Mouse (Mus musculus) layer of hippocampus, adult 18-20 months (tissue): ENCODE measurements around the gene Zfp385a. TPM values are rescaled to one million over a fixed set of nuclear protein-coding genes. Genes with fewer than 3 reads are reported as not detected.

Experiments
- DNase-seq, 2 experiments: peaks; one replicate each; pipeline ENCODE4 v3.0.0; 2022; ENCODE audit warnings: low spot score in 2 of 2
- total RNA-seq, 2 experiments: library from RNA; stranded (reverse); gene quantifications; 2 replicates each; pipeline ENCODE4 v1.2.3; 2021

Gene Zfp385a
- total RNA-seq, 2 experiments from 2014 or later = 43.7 to 49.8 TPM

DNA sequence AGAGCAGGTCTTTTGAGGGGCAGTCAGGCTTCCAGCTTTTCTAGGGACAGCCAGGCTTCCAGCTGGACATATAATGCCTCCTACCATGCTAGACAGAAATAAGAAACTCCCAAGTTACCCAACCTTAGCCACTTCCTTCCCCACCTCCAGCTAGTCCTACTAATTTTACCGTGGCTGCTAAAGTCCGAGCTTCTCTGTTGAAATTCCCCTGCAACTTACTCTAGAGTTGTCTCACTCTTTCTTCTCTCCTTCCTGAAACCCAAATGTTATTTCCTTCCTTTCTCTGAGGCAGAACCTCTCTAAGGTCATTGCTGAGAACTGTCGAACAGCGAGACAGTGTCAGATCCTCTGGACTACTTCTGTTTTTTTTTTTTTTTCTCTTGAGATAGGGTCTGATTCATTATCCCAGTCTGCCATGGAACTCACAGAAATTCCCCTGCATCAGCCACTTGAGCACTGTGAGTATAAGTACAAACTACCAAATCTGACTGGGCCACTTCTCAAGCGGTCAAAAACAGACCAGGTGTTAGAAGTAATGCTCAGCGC, 29.5 kb downstream of the Zfp385a start, which contains the start of gene Gpr84:
Gene Gpr84, minus strand, starts transcription at position 248 of the 546 bp plus-strand sequence.
- DNase-seq = no peak

DNA sequence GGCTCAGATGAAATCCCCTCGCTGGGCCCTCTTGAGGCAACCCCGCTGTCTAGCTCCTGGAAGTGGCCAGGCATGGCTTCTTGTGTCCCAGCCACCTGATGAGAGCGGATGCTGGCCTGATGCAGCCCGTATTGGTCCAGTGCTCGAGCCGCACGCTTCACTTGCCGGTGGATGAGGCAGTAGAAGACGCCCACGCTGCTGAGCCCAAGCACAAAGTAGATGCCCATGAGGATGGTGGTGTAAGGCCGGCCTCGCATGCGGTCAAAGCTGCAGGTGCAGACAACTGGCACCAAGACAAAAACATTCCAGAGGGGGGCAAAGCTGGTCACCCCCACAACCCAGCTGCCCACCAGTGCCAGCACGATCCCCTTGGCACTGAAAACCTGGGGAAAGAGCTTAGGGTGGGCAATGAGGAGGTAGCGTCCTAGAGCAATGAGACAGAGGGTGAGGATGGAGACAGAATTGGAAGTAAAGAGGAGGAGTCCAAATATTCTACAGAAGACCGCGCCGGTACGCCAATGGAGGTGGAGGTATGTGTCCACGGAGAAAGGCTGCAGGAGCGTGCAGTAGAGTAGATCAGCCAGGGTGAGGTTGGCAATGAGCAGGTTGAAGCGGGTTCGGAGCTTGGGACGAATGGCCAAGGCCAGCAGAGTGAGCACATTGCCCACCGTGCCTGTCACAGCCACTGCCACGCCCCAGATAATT, 30.9 kb downstream of the Zfp385a start:
- no peak for DNase-seq

DNA sequence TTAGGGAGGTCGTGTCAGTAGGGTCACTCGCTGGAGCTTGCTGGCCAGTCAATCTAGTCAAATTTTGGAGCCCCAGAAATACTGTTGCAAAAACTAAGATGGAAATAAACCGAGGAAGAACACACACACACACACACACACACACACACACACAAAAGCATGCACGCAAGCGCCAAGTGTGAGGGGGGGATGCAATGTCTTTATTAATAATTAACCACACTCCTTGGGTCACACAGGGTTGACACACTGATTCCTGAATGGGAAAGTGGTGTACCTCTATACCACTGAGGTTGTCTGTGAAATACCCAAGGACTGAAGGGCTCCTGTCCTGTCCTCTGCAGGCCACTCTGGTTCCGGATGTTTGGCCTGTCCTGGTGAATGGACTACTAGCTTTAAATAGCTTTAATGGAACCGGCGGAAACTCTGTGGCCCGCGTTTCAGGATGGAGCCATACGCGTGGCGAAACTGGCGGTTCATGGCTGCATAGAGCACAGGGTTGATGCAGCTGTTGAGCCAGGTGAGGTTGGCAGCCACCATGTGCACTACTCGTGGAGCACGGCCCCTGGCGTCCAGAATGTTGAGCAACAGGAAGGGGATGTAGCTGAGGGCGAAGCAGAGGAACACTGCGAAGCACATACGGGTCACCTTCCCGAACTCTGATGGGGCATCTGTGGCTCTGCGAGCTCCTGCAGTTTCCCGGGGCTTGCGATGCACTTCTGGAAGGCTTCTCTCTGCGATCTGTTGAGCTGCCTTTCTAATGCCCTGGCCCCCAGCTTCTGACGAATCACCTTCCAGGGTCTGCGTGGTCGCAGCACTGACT, 31.6 kb downstream of the Zfp385a start:
- DNase-seq = no peak

DNA sequence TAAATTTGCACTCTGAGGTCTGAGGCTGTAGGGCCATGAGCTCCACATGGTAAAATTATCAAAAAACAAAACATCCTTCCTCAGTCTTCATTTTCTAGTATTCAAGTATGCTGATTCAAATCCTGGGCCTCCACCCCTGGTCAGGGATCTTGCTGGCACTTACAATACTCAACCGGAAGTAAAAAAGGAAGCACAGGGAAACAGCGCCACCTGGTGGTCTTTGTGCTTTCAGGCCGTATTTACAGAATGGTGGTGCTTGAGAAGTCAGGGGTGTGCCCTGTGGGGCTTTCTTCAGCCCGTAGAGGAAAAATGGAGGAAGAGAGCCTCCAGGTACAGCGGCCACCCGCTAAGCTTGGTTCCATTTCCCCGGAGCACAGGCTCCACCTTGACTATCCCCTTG, 32.8 kb downstream of the Zfp385a start:
- DNase-seq = peak; percentile 82 to 95

DNA sequence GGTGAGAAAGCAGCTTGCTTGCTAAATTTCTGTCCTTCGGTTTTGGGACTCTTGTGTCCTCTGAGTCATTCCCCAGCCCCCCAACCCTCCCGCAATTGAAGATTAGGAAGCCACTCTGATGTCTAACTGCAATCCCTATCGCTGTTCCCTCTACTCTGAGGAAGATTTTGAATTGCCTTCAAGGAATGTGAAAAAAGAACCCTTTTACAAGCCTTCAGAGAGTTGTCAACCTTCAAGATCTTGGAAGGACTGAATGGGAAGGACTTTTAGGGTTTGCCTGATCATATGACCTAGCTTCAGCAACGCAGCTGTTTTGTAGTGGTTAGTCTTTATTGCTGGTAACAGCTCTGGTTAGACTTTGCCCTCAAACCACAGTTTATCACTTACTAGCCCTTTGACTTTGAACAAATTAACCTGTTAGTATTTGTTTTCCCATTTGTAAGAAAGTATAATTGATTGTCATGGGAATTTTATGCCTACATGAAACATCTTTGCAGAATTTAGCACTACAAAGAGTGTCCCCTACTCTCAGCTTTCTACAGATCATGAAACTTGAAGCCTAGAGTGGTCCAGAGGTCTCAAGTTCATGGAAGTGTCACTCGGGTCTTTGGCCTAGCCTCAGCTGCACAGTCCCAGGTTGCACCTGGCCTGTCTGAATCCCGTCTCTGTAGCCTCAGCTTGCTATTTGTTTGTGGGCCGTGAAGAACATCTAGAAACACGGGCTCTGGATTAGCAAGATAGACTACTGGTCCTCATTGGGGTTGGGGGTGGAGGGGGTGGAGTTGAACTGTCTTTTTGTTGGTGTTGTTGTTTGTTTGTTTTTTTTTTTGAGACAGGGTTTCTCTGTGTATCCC, 33.9 kb downstream of the Zfp385a start:
- DNase-seq = no peak

DNA sequence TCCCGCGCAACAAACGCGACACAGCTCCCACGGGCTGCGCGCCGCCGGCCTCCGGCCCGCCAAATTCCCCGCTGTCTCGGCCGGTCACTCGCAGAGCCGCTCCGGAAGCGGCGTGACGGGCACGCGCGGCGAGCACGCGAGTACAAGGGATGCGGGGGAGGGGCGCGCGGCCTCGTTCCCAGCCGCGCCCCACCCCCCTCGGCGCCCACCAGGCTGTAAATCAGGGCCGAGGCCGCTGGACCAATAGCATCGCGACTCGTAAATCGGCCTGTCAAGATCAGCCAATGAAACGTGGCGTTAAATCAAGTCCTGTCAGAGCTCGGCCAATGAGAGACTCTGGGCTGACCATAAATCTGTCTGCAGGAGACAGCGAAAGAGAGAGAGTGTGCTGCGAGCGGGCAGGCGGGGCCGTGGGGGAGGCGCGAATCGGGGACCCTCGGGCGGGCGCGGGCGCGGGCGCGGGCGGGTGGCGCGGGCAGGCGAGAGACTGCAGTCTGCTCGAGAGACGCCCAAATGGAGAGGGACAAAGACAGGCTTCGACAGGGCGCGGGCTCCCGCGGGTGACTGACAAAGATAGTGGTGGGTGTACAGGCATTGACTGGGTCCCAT, 34.7 kb downstream of the Zfp385a start:
- peak; percentile 95 to 99 for DNase-seq

DNA sequence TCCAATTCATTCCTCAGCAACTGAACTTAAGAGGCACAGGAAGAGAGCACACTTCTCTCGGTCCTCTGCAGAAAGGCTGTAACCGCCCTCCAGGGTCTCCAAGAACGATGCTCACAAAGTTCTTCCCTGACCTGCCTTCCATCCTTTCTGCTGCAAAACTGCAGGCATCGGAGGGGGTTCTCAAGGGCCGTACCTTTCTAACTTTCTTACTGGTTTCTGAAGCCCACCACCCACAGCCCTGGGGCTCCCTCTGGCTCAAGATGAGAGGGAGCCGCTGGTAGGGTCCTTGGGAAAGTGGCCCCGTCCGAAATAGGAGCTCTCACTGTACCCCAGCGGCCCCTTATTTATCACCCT, 35.3 kb downstream of the Zfp385a start:
- no peak for DNase-seq

DNA sequence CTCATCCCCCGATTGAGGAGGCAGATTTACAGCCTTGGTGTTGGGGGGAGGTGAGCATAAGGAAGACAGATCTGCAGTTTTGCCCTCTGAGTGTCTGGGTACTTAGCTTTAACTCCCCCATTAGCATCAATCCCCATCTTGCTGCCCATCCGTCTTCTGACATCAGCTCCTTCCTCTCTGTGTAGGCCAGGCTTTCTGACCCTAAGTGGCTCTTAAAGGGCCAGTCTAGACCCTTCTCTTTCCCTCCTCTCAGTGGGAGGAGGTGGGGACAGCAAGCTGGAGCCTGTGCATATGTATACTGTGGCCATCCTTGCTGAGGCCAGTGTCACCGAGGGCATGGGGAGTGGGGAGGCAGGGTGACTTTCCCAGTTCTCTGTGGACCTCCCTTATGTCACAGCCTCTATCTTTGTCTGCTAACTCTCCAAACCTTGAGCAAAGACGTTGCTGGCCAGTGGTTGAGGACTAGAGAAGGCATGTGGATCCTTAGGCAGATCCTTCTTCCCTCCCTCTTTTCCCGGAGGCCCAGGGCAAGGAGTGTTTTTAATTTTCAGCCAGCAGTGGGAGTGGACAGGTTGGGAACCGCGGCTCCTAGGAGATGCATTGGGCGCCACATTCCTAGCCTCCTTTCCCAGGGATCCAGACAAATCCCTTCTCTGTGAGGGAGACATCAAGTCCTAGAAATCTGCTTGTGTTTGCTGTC, 35.8 kb downstream of the Zfp385a start:
- DNase-seq = no peak

DNA sequence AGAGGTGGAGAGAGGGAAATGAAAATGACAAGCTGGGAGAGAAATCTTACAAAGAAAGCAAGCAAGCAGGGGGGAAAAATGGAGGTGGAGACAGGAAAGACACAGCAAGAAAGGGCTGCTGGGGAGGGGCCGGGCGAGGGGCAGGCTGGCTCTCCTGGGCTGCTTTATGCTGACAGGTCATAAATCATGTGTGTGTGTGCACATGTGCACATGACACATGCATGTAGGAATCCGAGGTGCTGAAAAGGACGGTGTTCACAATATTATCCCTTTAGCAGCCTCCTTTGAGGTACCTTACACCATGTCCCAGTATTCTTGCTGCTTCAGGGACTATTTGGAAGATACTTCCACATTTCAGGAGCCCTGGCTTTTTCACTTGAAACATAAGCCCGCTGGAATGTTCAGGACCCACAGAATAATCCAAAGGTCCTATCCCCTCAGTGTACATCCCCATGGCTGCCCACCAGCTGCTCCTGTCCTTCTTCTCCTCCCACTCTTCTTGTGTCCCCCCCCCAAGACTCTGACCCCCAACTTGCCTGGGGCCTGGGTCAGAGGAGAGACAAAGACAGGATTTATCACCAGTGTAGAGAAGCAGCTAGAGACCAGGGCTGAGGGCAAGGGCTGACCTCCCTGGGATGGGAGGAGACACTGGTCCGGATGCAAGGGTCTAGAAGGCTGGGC, 37.4 kb downstream of the Zfp385a start:
- DNase-seq = no peak

DNA sequence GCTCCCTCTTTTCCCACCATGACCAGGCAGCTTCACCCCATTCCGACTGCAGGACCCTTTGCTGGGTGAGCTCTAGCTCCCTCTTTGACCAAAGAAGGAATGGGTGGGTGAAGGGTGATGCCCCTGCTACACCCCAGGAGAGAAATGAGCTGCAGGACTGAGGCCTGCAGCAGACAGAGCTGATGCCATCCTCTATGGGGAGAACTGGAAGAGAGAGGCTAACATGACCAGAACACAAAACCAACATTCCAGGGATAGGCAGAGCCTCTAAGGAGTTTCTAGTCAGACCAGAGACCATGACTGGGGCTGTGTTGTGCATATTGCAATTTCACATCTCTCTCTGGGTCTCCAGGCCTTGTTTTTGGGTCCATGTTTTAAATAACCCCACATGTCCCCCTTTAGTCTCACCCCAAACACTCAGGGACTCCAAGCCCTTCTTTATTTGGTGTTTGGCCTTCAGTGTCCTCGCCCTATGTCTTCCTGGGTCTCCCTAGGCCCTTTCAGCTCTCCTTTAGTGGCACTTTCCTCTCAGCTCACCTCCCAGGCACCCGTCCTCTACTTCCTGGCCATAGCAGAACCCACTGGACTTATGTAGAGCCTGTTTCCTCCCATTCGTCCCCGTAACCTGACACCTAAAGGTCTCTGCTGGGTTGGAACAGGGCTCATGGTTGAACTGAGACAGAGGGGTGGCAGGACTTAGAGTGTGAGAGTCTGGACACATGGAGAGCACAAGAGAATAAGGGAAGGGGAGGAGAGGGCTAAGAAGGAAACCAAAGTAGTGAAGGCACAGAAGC, 38.1 kb downstream of the Zfp385a start:
- no peak for DNase-seq

DNA sequence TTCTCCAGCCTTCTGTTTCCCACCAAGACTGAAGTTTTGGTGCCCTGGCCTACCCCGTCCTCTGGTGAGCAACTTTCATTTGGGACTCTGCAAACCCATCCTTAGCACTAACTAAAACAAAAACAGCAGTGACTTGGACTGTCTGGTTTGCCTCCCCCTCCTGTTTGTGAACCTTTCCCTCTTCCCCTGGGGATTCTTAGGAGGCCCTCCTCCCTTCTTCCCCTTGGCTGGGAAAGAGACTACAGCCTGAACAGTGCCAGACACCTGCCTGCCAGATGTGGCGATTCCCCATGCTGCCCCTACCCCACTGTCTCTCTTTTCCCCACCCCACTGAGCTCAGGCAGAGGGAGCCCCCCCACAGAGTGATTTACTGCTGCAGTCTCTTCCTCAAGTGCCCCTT, 38.8 kb downstream of the Zfp385a start:
- DNase-seq = no peak

DNA sequence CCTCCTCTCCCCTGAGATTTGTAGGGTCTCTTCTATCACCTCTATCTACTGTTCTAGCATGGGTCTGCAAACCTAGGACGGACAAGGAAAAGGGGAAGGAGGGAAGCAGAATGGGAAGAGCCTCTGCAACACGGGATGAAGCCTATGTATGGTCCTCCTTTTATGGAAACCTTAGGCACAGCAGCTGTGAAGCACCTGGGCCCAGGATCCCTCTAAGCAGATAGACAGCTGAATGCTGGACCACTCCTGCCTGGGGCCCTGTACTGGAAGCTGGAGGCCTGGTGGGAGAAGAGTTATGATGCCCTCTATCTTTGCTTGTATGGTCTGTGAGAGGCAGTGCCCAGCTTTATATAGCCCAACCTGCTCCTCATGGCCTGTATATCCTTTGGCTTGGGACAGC, 39.3 kb downstream of the Zfp385a start:
- DNase-seq = no peak

DNA sequence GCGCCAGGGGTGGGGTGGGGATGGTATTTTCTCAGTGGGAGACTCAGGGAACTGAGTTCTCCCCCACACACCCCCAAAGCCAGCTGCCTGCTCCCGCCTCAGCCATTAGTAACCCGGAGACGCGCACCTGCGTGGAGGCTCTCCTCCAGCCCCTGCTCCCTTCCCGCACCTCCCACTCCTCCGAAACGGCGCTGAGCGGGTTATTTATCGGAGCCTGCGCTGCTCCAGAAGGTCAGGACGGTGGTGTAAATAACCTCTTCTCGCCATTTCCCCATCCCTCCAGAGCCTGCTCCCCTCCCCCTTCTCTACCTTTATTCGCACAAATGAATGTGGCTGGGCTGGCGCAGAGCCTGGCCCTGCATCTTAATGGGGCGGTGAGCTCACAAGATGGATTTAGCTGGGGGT, 39.8 kb downstream of the Zfp385a start:
- peak in 1 of 2 experiments; percentile 51 for DNase-seq

DNA sequence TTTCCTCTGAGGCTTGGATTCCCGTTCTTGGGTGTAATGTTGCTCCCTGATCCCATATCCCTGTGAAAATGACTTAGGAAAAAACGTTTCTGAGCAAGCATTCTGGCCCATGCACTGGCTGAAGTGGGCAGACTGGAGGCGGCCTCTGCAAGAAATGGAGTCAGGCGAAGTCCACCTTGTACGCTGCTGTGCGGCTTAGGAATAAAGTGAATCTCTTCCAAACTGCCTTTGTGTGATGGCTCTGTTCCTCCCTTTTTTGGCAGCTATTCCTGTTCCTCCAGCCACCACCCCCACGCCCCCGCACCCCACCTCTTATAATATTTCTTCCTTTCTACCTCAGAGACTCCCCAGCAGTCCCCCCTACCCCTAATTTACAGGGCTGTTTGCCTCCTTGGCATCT, 40.2 kb downstream of the Zfp385a start:
- DNase-seq = no peak

DNA sequence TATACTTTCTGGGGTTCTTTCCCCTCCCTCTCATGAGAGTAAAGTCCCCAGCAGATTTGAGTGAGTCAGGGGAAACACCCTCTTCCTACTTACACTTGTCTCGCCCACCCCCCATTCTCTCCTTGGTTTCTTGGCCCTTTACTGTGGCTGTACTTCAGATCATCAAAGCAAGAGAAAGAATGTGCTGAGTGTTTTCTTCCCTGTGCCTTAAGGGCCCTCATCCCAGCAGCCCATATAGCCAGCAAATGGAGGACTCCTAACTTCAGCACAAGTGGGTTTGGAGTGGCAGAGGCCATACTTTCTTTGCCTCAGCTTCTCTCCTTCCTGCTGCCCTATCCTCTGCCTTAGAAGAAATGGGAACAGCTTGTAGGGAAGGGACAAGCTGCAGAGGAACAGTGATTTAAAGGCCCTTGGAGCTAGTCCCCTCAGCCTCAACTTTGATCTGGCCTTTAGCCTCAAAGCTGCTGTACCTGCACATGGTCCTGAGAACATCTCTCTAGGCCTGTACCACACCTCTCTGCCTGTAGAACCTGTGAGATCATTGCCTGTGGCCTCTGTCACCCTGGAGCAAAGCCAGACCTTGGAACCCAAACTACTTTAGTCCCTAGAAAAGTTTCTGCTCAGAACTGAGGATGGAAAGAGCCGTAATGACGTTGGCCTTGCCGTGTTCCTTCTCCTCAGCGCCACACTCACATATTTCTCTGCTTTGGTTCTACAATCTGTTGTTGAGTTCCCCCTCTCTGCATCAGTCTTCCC, 40.9 kb downstream of the Zfp385a start:
- no peak for DNase-seq

DNA sequence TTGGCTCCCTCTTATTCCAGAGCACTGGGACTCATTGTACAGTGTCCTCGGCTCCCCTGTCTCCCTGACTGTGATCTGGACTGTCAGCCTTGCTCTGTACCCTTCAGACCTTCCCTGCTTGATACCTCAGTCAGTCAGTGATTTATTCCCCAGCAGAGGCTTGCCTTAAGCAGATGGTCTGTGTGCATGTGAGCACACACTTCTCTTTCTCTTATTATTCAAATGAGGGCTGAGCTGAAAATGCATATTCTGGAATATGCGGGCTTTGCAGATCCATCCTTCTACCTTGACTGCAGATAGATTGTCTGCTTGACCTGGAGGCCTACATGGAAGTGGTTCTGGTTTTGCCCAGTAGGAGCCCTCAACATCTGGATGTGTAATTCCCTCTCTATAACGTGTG, 41.9 kb downstream of the Zfp385a start:
- no peak for DNase-seq

DNA sequence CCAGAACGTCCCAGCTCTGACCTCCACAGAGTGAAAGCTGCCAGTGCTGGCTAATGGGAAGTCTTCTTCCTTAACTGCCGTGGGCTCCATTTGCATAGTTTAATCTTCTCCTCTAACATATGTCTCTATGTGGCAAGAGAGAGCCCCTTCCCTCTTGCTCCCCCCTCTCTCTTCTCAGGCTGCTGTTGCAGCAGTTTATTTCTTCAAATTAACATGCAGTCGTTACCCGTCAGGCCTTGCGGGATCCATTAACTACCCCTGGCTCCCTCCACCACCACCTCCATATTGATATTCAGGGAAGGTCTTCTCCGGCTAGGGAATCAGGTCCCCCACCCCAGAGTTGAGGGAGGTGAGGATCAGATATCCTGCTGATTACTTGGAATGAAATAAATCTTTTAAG, 42.6 kb downstream of the Zfp385a start:
- no peak for DNase-seq

DNA sequence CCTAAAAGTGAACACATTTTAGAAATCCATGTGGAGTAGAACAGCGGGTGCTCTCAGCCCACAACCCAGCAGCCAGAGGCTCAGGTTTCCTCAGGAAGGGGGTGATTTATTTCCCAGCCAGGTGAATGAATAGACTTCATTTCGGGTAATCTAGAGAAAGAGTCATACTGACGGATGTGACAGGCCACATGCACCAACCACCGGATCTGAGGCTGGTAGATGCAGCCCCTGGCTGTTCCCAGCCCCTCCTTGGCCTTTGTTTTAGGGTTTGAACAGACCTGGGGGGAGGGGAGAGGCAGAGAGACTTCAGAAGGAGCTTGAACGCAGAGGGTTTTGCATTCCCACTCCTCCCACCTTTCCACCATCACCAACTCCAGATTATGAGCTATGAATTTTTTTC, 44.0 kb downstream of the Zfp385a start:
- no peak for DNase-seq
